8 mouse cellular contexts compared by ENCODE assay signal in genomic region chr7:45561624-45562520, GRCm38 (mm10). TPM values are rescaled to one million over a fixed set of nuclear protein-coding genes. Genes with fewer than 3 reads are reported as not detected.
DNase-seq lines count a peak whose midpoint lies in the region; ATAC-seq lines count a peak whose summit lies in the region.

No protein-coding gene starts in this region.

- intact Hi-C loops in left cerebral cortex, postnatal 4 days (cut with DNase I): loop anchor here (5.0 kb wide), 1 partner anchor 85 kb away; no protein-coding TSS in a partner anchor

- peak; percentile 80 for ATAC-seq in kidney, embryonic 14.5 days (ENCODE audit: low FRiP score, low TSS enrichment)
- ATAC-seq in megakaryocyte, adult 5-6 weeks (ENCODE audit: poor library complexity, severe bottlenecking): 0 out of 2 replicates have a peak, but pooled peaks have one; percentile 5

- no peaks in the 10 kb centered on the region for H3K36me3 ChIP-seq in kidney, embryonic 14.5 days (ENCODE audit: control insufficient read depth, insufficient read depth, low read length)

- no peak for DNase-seq in kidney, postnatal 10 days
- peak; percentile 17 for DNase-seq in NIH3T3 (ENCODE audit: low read depth)
- peak; percentile 57 for DNase-seq in gastrocnemius, postnatal 25 days
- no peak for DNase-seq in layer of hippocampus, postnatal 25 days (ENCODE audit: extremely low spot score in 1 of 2, low spot score in 1 of 2)
- DNase-seq in left cerebral cortex, adult 9 months (ENCODE audit: low spot score in 2 of 2): no peak
- no peak for DNase-seq in left cerebral cortex, postnatal 4 days

- H3K4me3 ChIP-seq in kidney, embryonic 14.5 days (ENCODE audit: low read length): no peak overlapping the region

- H3K27ac ChIP-seq in kidney, embryonic 14.5 days (ENCODE audit: low read depth, low read length): peak overlapping the region; percentile 61; the same call in 1 of the 2 replicates

- no peaks in the 10 kb centered on the region for H3K9me3 ChIP-seq in kidney, embryonic 14.5 days (ENCODE audit: control insufficient read depth, low read length)

- peaks cover 10% of the 10 kb centered on the region for H3K4me1 ChIP-seq in kidney, embryonic 14.5 days (ENCODE audit: control insufficient read depth, insufficient read depth, low read length)

- peak overlapping the region; percentile 25 for H3K9ac ChIP-seq in kidney, embryonic 14.5 days (ENCODE audit: low read depth, low read length)

- H3K4me2 ChIP-seq in kidney, embryonic 14.5 days (replicated peaks; ENCODE audit: low read depth, low read length): peak overlapping the region; percentile 15; the same call in 1 of the 2 replicates

- H3K27me3 ChIP-seq in kidney, embryonic 14.5 days (ENCODE audit: control insufficient read depth, insufficient read depth, low read length): no peaks in the 10 kb centered on the region

- 26% methylated on average over 12 of the region's 12 CpGs for WGBS in kidney, embryonic 14.5 days

RNA-seq across cellular contexts. Expression of gene Hsd17b14, which starts 7.2 kb away (rescaled TPM):
- polyA plus RNA-seq in kidney, embryonic 14.5 days (2014; fragmentation: Nextera tagmentation; extraction: Ambion mirVana): 12.8 and 13.5 TPM in 2 replicates
- 1 to 10 TPM in 1 of 2 experiments, under 1 TPM in 1; 0.99 to 1.2 TPM for total RNA-seq in gastrocnemius, postnatal 25 days (2021)
- total RNA-seq in megakaryocyte, adult 5-6 weeks (2015): 0.25 TPM in 1 of 2 replicates, not detected in the other
- total RNA-seq in megakaryocyte, adult 5-6 weeks (2017): not detected in 2 replicates
- total RNA-seq in layer of hippocampus, postnatal 25 days (2021): under 1 TPM in 1 of 2 experiments, not detected in 1; 0.54 TPM
- total RNA-seq in left cerebral cortex, postnatal 4 days (2021): not detected

RNA-seq across cellular contexts. Expression of gene Bcat2, which starts 8.1 kb away (rescaled TPM):
- polyA plus RNA-seq in kidney, embryonic 14.5 days (2014; fragmentation: Nextera tagmentation; extraction: Ambion mirVana): 61.1 and 73.7 TPM in 2 replicates
- total RNA-seq in gastrocnemius, postnatal 25 days (2021): 10 to 100 TPM; 56.3 to 63.9 TPM
- total RNA-seq in megakaryocyte, adult 5-6 weeks (2015): 24.6 and 26.6 TPM in 2 replicates
- total RNA-seq in megakaryocyte, adult 5-6 weeks (2017): 16.7 and 24.1 TPM in 2 replicates
- total RNA-seq in layer of hippocampus, postnatal 25 days (2021): 10 to 100 TPM; 20.5 to 23.4 TPM
- 10 to 100 TPM; 22.9 to 25.3 TPM for total RNA-seq in left cerebral cortex, postnatal 4 days (2021)

RNA-seq across cellular contexts. Expression of gene Plekha4, which starts 35.7 kb away (rescaled TPM):
- polyA plus RNA-seq in kidney, embryonic 14.5 days (2014; fragmentation: Nextera tagmentation; extraction: Ambion mirVana): 4.7 and 5.1 TPM in 2 replicates
- 1 to 10 TPM; 7.5 to 8.5 TPM for total RNA-seq in gastrocnemius, postnatal 25 days (2021)
- not detected in 2 replicates for total RNA-seq in megakaryocyte, adult 5-6 weeks (2015)
- total RNA-seq in megakaryocyte, adult 5-6 weeks (2017): 0.24 TPM in 1 of 2 replicates, not detected in the other
- total RNA-seq in layer of hippocampus, postnatal 25 days (2021): under 1 TPM; 0.47 TPM
- 1 to 10 TPM in 1 of 2 experiments, under 1 TPM in 1; 0.90 to 2.7 TPM for total RNA-seq in left cerebral cortex, postnatal 4 days (2021)

RNA-seq across cellular contexts. Expression of gene Ppp1r15a, which starts 35.8 kb away (rescaled TPM):
- polyA plus RNA-seq in kidney, embryonic 14.5 days (2014; fragmentation: Nextera tagmentation; extraction: Ambion mirVana): 13.4 and 15.7 TPM in 2 replicates
- total RNA-seq in gastrocnemius, postnatal 25 days (2021): 10 to 100 TPM; 13.8 to 19.2 TPM
- 29.2 and 39.1 TPM in 2 replicates for total RNA-seq in megakaryocyte, adult 5-6 weeks (2015)
- total RNA-seq in megakaryocyte, adult 5-6 weeks (2017): 50.0 and 64.7 TPM in 2 replicates
- 10 to 100 TPM; 19.6 to 21.6 TPM for total RNA-seq in layer of hippocampus, postnatal 25 days (2021)
- total RNA-seq in left cerebral cortex, postnatal 4 days (2021): 10 to 100 TPM; 19.0 to 24.6 TPM

RNA-seq across cellular contexts. Expression of gene Nucb1, which starts 51.7 kb away (rescaled TPM):
- 141 and 190 TPM in 2 replicates for polyA plus RNA-seq in kidney, embryonic 14.5 days (2014; fragmentation: Nextera tagmentation; extraction: Ambion mirVana)
- 10 to 100 TPM; 60.8 to 73.2 TPM for total RNA-seq in gastrocnemius, postnatal 25 days (2021)
- 54.9 and 59.1 TPM in 2 replicates for total RNA-seq in megakaryocyte, adult 5-6 weeks (2015)
- 178 and 199 TPM in 2 replicates for total RNA-seq in megakaryocyte, adult 5-6 weeks (2017)
- total RNA-seq in layer of hippocampus, postnatal 25 days (2021): 100 to 1,000 TPM; 102 to 105 TPM
- 100 to 1,000 TPM; 110 to 116 TPM for total RNA-seq in left cerebral cortex, postnatal 4 days (2021)

Comparison
In these comparisons a context has a peak if more than half of its experiments do, and no peak if none do; other contexts are left out.
1. DNase-seq: peak in NIH3T3 (single experiment) and gastrocnemius, postnatal 25 days (single experiment); none in kidney, postnatal 10 days (single experiment), layer of hippocampus, postnatal 25 days (0 of 2), left cerebral cortex, adult 9 months (0 of 2) and left cerebral cortex, postnatal 4 days (single experiment).